28 mouse cellular contexts compared by ENCODE assay signal in genomic region chr4:84101923-84102322, GRCm38 (mm10).
"Had no signal": no experiment of that assay in that cellular context is flagged by ENCODE, and none has a peak within 500 bp of the region (broad histone marks: within the 10 kb centered on the region; RNA-seq: fewer than 3 reads in every experiment).

No protein-coding gene starts in this region.

- H3K27ac ChIP-seq: gastrocnemius, adult 2 months; heart, embryonic 10.5 days; hindbrain, embryonic 10.5 days; hindbrain, embryonic 12.5 days; hindbrain, embryonic 14.5 days; intestine, embryonic 15.5 days; kidney, embryonic 15.5 days; kidney, postnatal 0 days; limb, embryonic 13.5 days; limb, embryonic 15.5 days; liver, embryonic 12.5 days; liver, embryonic 14.5 days had no signal

- DNase-seq: gastrocnemius, adult 2 months; gastrocnemius, postnatal 10 days; gastrocnemius, postnatal 25 days; heart, adult 18-20 months; heart, postnatal 10 days; heart, postnatal 4 days; kidney, adult 18-20 months; kidney, adult 8-10 months; kidney, postnatal 14 days; kidney, postnatal 36 days; layer of hippocampus, adult 9-11 months; layer of hippocampus, postnatal 36 days; left cerebral cortex, postnatal 4 days had no signal

- H3K4me1 ChIP-seq: heart, embryonic 10.5 days; heart, embryonic 12.5 days; hindbrain, embryonic 12.5 days; intestine, embryonic 15.5 days; liver, embryonic 12.5 days had no signal

- H3K4me3 ChIP-seq: gastrocnemius, adult 2 months; heart, embryonic 10.5 days; heart, embryonic 12.5 days; hindbrain, embryonic 10.5 days; hindbrain, embryonic 12.5 days; intestine, embryonic 15.5 days; kidney, embryonic 15.5 days; limb, embryonic 13.5 days; limb, embryonic 15.5 days; liver, embryonic 12.5 days had no signal

- H3K9ac ChIP-seq: heart, embryonic 12.5 days; hindbrain, embryonic 12.5 days; hindbrain, embryonic 14.5 days; intestine, embryonic 15.5 days; kidney, embryonic 15.5 days; limb, embryonic 13.5 days; limb, embryonic 15.5 days; liver, embryonic 12.5 days; liver, embryonic 14.5 days had no signal

- ATAC-seq: hindbrain, embryonic 16.5 days; inflammation-experienced regulatory T-cells, adult 6 months; intestine, embryonic 15.5 days; intestine, postnatal 0 days; liver, embryonic 12.5 days had no signal

- H3K9me3 ChIP-seq: heart, embryonic 10.5 days; heart, embryonic 12.5 days; hindbrain, embryonic 10.5 days; hindbrain, embryonic 12.5 days; intestine, embryonic 15.5 days; kidney, embryonic 15.5 days; limb, embryonic 13.5 days; limb, embryonic 15.5 days; liver, embryonic 12.5 days had no signal

- H3K36me3 ChIP-seq: heart, embryonic 10.5 days; heart, embryonic 12.5 days; hindbrain, embryonic 10.5 days; hindbrain, embryonic 12.5 days; intestine, embryonic 15.5 days; kidney, embryonic 15.5 days; limb, embryonic 13.5 days; limb, embryonic 15.5 days; liver, embryonic 12.5 days had no signal

- H3K4me2 ChIP-seq: heart, embryonic 12.5 days; hindbrain, embryonic 12.5 days; hindbrain, embryonic 14.5 days; intestine, embryonic 15.5 days; kidney, embryonic 15.5 days; limb, embryonic 15.5 days; liver, embryonic 12.5 days had no signal

- H3K27me3 ChIP-seq: heart, embryonic 12.5 days; intestine, embryonic 15.5 days; kidney, embryonic 15.5 days; limb, embryonic 13.5 days; limb, embryonic 15.5 days; liver, embryonic 12.5 days had no signal
